Mouse (Mus musculus) heart, embryonic 12.5 days (tissue): ENCODE measurements around the gene Ccdc157. TPM values are rescaled to one million over a fixed set of nuclear protein-coding genes. Genes with fewer than 3 reads are reported as not detected.

ENCODE experiments used
- ATAC-seq: fragments of 200-750 bp; cut with Nextera tagmentation; 2 replicates; pipeline ENCODE4 v1.8.0; 2017; ENCODE audit warnings: moderate TSS enrichment, moderate library complexity; ENCODE audit not compliant: insufficient number of reproducible peaks, low FRiP score
- H3K27ac ChIP-seq: fragments of 300-500 bp; sonication (generic); 2 replicates; pipeline ENCODE4 v1.5.1; 2016; ENCODE audit warnings: mild to moderate bottlenecking, moderate library complexity; ENCODE audit not compliant: poor library complexity, severe bottlenecking
- H3K27me3 ChIP-seq: fragments of 300-500 bp; sonication (generic); replicated peaks from 2 replicates; pipeline ENCODE4 v1.6.1; 2016; ENCODE audit warnings: mild to moderate bottlenecking, moderate library complexity
- H3K36me3 ChIP-seq: fragments of 300-500 bp; sonication (generic); 2 replicates; pipeline ENCODE4 v1.6.1; 2016; ENCODE audit warnings: mild to moderate bottlenecking, moderate library complexity
- H3K4me1 ChIP-seq: fragments of 300-500 bp; sonication (generic); replicated peaks from 2 replicates; pipeline ENCODE4 v1.6.1; 2016; ENCODE audit warnings: mild to moderate bottlenecking
- H3K4me2 ChIP-seq: fragments of 300-500 bp; sonication (generic); 2 replicates; pipeline ENCODE4 v1.6.1; 2016; ENCODE audit warnings: mild to moderate bottlenecking, moderate library complexity
- H3K4me3 ChIP-seq: fragments of 300-500 bp; sonication (generic); 2 replicates; pipeline ENCODE4 v1.5.1; 2016; ENCODE audit warnings: mild to moderate bottlenecking
- H3K9ac ChIP-seq: fragments of 300-500 bp; sonication (generic); 2 replicates; pipeline ENCODE4 v1.6.1; 2016; ENCODE audit warnings: mild to moderate bottlenecking, moderate library complexity
- H3K9me3 ChIP-seq: fragments of 300-500 bp; sonication (generic); replicated peaks from 2 replicates; pipeline ENCODE4 v1.6.1; 2016; ENCODE audit warnings: mild to moderate bottlenecking, moderate library complexity
- WGBS: fragments of 180-500 bp; shearing (Covaris S2); methylation state at CpG from one replicate; pipeline ENCODE4 v1.1.7; 2016; 5-methylcytosine and 5-hydroxymethylcytosine counted together
- polyA plus RNA-seq: library from polyadenylated mRNA; unstranded; fragments of >200 nt; fragmentation: Nextera tagmentation; extraction: Ambion mirVana; gene quantifications from 2 replicates; pipeline ENCODE4 v1.2.1, GENCODE M21; 2016

Gene Ccdc157
- polyA plus RNA-seq, 1 experiment from 2014 or later: 4.7 TPM

GRCm38 (mm10) chr11:4182061-4182460 lies 22.0 kb upstream of the Ccdc157 start:
- H3K4me1 ChIP-seq: peaks cover 13% of the 10 kb centered on the region
- H3K27ac ChIP-seq: no peak overlapping the region
- no peaks in the 10 kb centered on the region for H3K27me3 ChIP-seq
- no peak overlapping the region for H3K9ac ChIP-seq
- no peak overlapping the region for H3K4me3 ChIP-seq
- no peak for ATAC-seq
- H3K36me3 ChIP-seq: peaks cover 60% of the 10 kb centered on the region
- H3K9me3 ChIP-seq: no peaks in the 10 kb centered on the region
- no peak overlapping the region for H3K4me2 ChIP-seq
- WGBS: 23% methylated on average over 1 of the region's 1 CpGs

DNA sequence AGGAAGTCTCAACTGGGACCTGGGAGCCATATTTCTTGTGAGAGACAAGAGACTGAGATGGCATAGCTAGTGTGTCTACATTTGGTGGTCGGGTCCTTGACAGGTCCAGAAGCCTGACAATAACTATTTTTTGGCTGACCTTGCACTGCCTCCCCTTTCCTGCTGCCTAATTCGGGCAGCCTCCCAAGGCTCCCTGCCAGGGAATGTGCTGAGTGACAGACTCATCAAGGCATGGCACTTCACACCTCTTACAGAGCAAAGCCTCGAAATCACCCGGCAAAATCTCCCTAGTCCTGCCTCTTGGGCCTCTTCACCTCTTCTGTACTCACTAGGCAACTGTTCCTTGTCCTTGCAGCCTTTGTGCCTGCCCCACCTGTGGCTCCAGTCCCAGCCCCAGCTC lies 17.6 kb upstream of the Ccdc157 start:
- peaks cover 99% of the 10 kb centered on the region for H3K36me3 ChIP-seq
- WGBS: 46% methylated on average over 4 of the region's 4 CpGs
- no peak overlapping the region for H3K4me3 ChIP-seq
- no peaks in the 10 kb centered on the region for H3K9me3 ChIP-seq
- peaks cover 10% of the 10 kb centered on the region for H3K4me1 ChIP-seq
- H3K27me3 ChIP-seq: no peaks in the 10 kb centered on the region
- no peak overlapping the region for H3K27ac ChIP-seq
- no peak overlapping the region for H3K9ac ChIP-seq
- H3K4me2 ChIP-seq: no peak overlapping the region
- no peak for ATAC-seq

DNA sequence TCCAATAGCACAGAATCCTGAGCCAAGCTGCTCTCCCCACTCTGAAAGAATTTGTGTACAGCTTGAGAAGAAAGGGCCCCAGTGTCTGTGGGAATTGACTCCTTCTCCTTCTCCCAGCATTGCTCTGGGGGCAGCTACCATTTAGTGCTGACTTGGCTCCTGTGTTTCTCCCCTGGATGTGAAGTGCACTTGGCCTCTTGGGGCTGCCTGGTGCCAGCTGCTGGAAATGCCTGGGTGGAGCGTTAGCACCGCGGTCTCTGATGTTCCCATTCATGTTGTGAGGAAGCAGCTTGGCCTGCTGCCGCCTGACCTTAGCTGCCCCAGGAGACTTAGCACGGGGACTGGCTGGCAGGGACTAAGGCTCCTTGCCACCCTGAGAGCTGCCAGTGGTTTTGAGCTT lies 14.5 kb upstream of the Ccdc157 start:
- no peak overlapping the region for H3K4me2 ChIP-seq
- H3K4me1 ChIP-seq: peaks cover 10% of the 10 kb centered on the region
- no peak overlapping the region for H3K4me3 ChIP-seq
- no peaks in the 10 kb centered on the region for H3K9me3 ChIP-seq
- 91% methylated on average over 5 of the region's 5 CpGs for WGBS
- H3K27me3 ChIP-seq: no peaks in the 10 kb centered on the region
- H3K27ac ChIP-seq: no peak overlapping the region
- H3K36me3 ChIP-seq: peaks cover 99% of the 10 kb centered on the region
- ATAC-seq: no peak
- no peak overlapping the region for H3K9ac ChIP-seq

DNA sequence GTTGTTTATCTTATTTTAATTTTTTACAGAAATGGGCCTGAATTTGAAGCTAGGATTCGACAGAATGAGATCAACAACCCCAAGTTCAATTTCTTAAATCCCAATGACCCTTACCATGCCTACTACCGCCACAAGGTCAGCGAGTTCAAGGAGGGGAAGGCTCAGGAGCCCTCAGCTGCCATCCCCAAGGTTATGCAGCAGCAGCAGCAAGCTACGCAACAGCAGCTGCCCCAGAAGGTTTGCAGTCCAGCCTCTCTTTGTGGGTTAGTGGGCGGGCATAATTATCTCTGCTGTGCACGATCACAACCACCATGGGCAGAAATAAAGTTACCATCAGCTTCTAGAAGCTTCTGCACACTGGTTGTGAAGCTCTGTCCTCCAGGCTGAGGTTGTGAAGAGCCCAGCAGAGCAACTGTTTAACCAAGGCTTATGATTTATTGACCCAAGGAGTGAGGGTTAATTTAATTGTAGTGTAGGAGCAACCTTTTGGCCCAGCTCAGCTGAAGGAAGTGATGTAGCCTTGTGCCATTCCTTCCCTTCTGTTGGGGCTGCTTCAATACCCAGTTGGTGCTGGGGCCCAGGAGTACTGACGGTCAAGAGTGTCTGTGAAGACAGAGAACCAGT lies 6.5 kb upstream of the Ccdc157 start:
- no peaks in the 10 kb centered on the region for H3K27me3 ChIP-seq
- no peaks in the 10 kb centered on the region for H3K9me3 ChIP-seq
- peaks cover 17% of the 10 kb centered on the region for H3K4me1 ChIP-seq
- 88% methylated on average over 7 of the region's 7 CpGs for WGBS
- H3K36me3 ChIP-seq: peaks cover 94% of the 10 kb centered on the region
- no peak overlapping the region for H3K4me2 ChIP-seq
- ATAC-seq: no peak
- H3K9ac ChIP-seq: no peak overlapping the region
- H3K4me3 ChIP-seq: no peak overlapping the region
- H3K27ac ChIP-seq: no peak overlapping the region

GRCm38 (mm10) chr11:4164701-4165100 lies 4.6 kb upstream of the Ccdc157 start:
- Histone ChIP-seq H3K36me3 (peaks cover 82% of the 10 kb centered on the region), H3K27me3 (no peaks in the 10 kb centered on the region), H3K9ac (no peak overlapping the region; the same call in 1 of the 2 replicates), H3K27ac (no peak overlapping the region), H3K4me3 (no peak overlapping the region), H3K9me3 (no peaks in the 10 kb centered on the region), H3K4me1 (peaks cover 29% of the 10 kb centered on the region), H3K4me2 (no peak overlapping the region)
- ATAC-seq: no peak
- 86% methylated on average over 2 of the region's 2 CpGs for WGBS

GRCm38 (mm10) chr11:4160758-4161480 lies 826 bp upstream of the Ccdc157 start:
- ATAC-seq: 0 out of 2 replicates have a peak, but pooled peaks have one; percentile 2
- Histone ChIP-seq H3K4me3 (peak overlapping the region; percentile 84), H3K9me3 (no peaks in the 10 kb centered on the region), H3K4me1 (peaks cover 37% of the 10 kb centered on the region), H3K27ac (peak overlapping the region; percentile 92; the same call in 1 of the 2 replicates), H3K9ac (peak overlapping the region; percentile 90), H3K4me2 (peak overlapping the region; percentile 99), H3K36me3 (peaks cover 47% of the 10 kb centered on the region), H3K27me3 (no peaks in the 10 kb centered on the region)
- 7% methylated on average over 15 of the region's 15 CpGs for WGBS

GRCm38 (mm10) chr11:4158676-4159075 lies 1.4 kb downstream of the Ccdc157 start:
- H3K27ac ChIP-seq: no peak overlapping the region
- no peak for ATAC-seq
- WGBS: 62% methylated on average over 3 of the region's 3 CpGs

DNA sequence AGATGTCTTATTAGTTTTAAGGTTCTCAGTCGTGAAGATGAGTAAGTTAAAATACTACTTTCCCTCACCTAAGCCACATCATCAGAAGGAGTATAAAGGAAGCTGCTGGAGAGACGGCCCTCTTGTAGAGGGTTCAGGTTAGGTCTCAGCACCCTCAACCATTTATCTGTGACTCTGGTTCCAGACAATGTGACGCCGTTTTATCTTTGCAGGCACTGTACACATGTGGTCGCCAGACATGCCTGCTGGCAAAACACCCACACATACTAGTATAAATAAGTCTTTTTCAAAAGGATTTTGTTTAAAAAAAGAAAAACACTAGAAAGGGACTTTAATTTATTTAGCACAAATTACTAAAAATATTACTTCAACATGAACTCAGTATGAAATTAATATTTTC lies 4.5 kb downstream of the Ccdc157 start:
- WGBS: 51% methylated on average over 5 of the region's 5 CpGs
- ATAC-seq: no peak
- H3K9ac ChIP-seq: no peak overlapping the region
- no peaks in the 10 kb centered on the region for H3K36me3 ChIP-seq
- no peak overlapping the region for H3K4me2 ChIP-seq
- peaks cover 12% of the 10 kb centered on the region for H3K4me1 ChIP-seq
- no peak overlapping the region for H3K27ac ChIP-seq
- H3K4me3 ChIP-seq: no peak overlapping the region
- no peaks in the 10 kb centered on the region for H3K9me3 ChIP-seq
- H3K27me3 ChIP-seq: no peaks in the 10 kb centered on the region

More at GRCm38 (mm10) chr11:4158676-4159075, 1.4 kb downstream of the Ccdc157 start:
- no peaks in the 10 kb centered on the region for H3K9me3 ChIP-seq
- peaks cover 26% of the 10 kb centered on the region for H3K36me3 ChIP-seq
- H3K4me2 ChIP-seq: peak overlapping the region; percentile 99; the same call in 1 of the 2 replicates
- no peak overlapping the region for H3K9ac ChIP-seq
- H3K4me3 ChIP-seq: 0 out of 2 replicates have a peak overlapping the region, but pooled peaks have one; percentile 1
- H3K4me1 ChIP-seq: peaks cover 31% of the 10 kb centered on the region
- no peaks in the 10 kb centered on the region for H3K27me3 ChIP-seq

DNA sequence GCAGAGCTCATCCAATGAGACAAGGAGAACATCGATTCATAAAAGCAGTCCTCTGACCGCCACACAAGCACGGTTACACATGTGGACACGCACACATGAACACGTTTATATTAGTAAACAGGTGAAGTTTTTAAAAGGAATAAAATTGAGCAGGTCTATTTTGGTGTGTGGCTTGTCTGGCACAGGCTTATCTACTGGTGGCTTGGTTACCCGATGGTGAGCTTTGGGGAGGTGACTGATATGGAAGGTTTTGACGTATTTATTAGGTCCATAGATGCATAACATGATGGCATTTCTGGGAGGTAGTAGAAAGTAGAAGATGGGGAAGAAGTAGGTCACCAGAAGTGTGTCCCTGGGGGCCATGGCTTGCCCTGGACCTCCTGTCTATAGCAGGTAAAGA lies 6.4 kb downstream of the Ccdc157 start:
- Histone ChIP-seq H3K4me1 (peaks cover 6% of the 10 kb centered on the region; the same call in 1 of the 2 replicates), H3K9me3 (no peaks in the 10 kb centered on the region), H3K36me3 (0 out of 2 replicates have a peak, but pooled peaks cover 4% of the 10 kb centered on the region), H3K4me2 (no peak overlapping the region), H3K27me3 (no peaks in the 10 kb centered on the region), H3K4me3 (no peak overlapping the region), H3K27ac (no peak overlapping the region), H3K9ac (no peak overlapping the region)
- WGBS: 85% methylated on average over 7 of the region's 7 CpGs
- no peak for ATAC-seq

- Histone ChIP-seq H3K9me3 (no peaks in the 10 kb centered on the region), H3K4me1 (peaks cover 5% of the 10 kb centered on the region), H3K4me2 (no peak overlapping the region), H3K4me3 (no peak overlapping the region), H3K27ac (no peak overlapping the region), H3K9ac (no peak overlapping the region), H3K36me3 (peaks cover 17% of the 10 kb centered on the region; the same call in 1 of the 2 replicates), H3K27me3 (no peaks in the 10 kb centered on the region)
- 89% methylated on average over 6 of the region's 6 CpGs for WGBS
- ATAC-seq: no peak
These were observed 10.2 kb downstream of the Ccdc157 start for GRCm38 (mm10) chr11:4149886-4150285.

DNA sequence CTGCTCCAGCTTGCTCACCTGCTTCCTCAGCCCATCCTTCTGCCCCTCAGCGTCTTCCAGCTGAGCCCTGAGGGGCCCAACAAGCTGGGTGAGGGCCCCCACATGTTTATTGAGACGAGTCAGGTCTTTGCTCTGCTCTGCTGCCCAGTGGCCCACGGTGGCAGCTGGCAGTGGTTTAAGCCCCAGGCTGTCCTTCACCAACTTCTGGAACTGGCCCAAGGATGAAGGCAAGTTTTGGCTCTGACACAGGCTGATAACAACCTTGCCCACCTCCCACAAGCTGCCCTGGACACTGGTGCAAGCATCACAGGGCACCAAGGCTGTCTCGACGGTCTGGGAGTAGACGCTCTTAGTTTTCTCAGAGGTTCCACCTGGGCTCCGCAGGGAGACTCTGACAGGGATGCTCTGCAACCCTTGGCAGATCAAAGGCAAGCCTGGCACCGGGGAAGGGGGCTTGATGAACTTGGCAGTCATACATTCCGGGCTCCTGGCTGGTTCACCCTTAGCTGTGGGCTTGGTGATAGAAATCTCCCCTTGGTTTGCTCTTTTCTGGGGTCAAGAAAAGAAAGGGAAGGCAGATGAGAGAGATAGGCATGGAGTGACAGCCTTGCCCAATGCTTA lies 11.4 kb downstream of the Ccdc157 start:
- Histone ChIP-seq H3K9me3 (no peaks in the 10 kb centered on the region), H3K4me1 (peaks cover 5% of the 10 kb centered on the region), H3K4me3 (no peak overlapping the region), H3K27ac (no peak overlapping the region), H3K4me2 (no peak overlapping the region), H3K9ac (no peak overlapping the region), H3K36me3 (peaks cover 28% of the 10 kb centered on the region), H3K27me3 (no peaks in the 10 kb centered on the region)
- 84% methylated on average over 9 of the region's 9 CpGs for WGBS
- ATAC-seq: no peak
